Mouse (Mus musculus) testis, postnatal 10 days (tissue): ENCODE measurements around the gene 4930447C04Rik.

ENCODE experiments used
- DNase-seq: peaks from one replicate; pipeline ENCODE4 v3.0.0; 2021; ENCODE audit warnings: low spot score

Gene 4930447C04Rik

DNA sequence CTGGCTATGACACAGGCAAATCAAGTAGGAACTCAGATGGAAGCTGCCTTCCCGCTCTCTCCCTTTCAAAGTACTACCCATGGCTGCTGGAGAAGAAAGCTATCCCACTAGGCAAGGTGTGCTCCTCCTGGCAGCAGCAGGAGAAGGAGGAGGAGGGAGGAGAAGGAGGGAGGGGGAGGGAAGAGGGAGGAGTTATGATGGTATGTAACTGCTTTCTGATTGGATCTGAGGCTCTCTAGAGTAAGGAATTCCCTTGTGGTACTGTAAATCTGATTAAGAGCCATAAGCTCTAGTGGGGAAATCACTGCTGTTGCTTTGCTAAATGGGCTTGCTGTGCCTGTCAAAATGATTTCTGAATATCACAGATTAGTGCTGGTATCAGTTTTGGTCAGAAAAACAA is 99.1 kb downstream of the 4930447C04Rik start:
- DNase-seq, result no peak

DNA sequence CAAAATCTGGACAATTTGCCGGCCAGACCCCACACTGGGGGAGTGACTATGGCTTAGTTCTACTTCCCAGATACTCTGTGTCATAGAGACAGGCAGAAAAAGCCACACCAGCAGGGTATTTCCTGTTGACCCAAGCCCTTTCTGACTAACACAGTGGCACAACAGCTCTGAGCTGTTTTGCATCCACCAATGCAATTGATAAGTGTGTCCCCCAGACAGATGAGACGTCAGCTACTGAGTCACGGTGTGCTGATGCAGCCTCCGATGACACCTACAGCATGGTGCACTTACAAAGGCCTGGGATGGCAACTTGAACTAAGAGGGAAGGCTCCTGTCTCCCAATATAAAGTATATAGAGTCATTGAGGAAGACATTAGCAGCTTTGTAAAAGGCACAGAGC is 103.3 kb downstream of the 4930447C04Rik start:
- no peak for DNase-seq

- no peak for DNase-seq
These were observed 105.0 kb downstream of the 4930447C04Rik start for GRCm38 (mm10) chr12:72835518-72836015.

DNA sequence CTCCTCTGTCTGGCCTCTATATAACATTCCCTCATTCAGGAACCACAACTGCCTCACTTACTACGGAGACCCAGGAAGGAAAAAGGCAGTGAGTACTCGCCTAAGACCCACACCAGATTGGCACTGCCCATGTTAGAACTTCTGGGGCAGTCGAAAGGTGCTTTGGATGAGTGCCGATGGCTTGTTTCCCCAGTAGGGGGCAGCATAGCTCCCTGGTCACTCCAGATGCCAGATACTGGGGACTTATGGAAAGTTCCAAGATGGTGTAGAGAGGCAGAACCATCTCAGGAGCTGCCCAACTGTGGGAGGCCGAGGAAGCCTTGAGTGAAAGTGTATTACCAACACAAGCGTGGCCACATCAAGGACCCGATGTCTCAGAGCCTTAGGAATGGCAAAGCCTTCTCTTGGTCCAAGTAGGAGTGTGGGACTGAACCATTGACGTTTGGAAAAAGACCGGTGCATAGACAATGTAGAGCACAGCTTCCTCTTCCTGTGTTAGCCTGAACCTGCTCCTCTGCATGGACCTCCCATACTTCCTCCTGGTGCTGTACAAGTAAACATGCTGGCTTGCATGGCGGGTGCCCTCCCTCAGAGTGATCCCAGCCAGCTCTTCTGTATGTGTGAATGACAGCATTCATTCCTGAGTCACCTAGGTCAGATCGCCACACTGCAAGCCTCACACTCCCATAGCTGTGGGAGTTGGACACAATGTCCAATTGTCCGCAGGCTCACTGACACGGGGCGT is 105.6 kb downstream of the 4930447C04Rik start:
- no peak for DNase-seq

- peak; percentile 53 for DNase-seq
These were observed 108.7 kb downstream of the 4930447C04Rik start for GRCm38 (mm10) chr12:72831711-72832432.
